Mouse (Mus musculus) kidney, adult 2 months (tissue): ENCODE measurements around the gene Hspb11. TPM values are rescaled to one million over a fixed set of nuclear protein-coding genes. Genes with fewer than 3 reads are reported as not detected.
A peak's percentile ranks its signal among the peaks of the same experiment; 100 is the strongest.

ENCODE experiments used
- DNase-seq: peaks from one replicate; pipeline ENCODE4 v3.0.0; 2021
- H3K27ac ChIP-seq: fragments of 200-500 bp; 2 replicates; pipeline ENCODE4 v1.5.1; 2012; ENCODE audit warnings: low read depth, low read length, control low read depth, inconsistent platforms; ENCODE audit not compliant: insufficient read depth
- H3K27me3 ChIP-seq: fragments of 200-500 bp; replicated peaks from 2 replicates; pipeline ENCODE4 v1.6.1; 2012; ENCODE audit warnings: mild to moderate bottlenecking, moderate library complexity, low read length, inconsistent platforms; ENCODE audit not compliant: control insufficient read depth, insufficient read depth
- H3K36me3 ChIP-seq: fragments of 200-500 bp; 2 replicates; pipeline ENCODE4 v1.6.1; 2012; ENCODE audit warnings: mild to moderate bottlenecking, moderate library complexity, low read length, inconsistent platforms; ENCODE audit not compliant: control insufficient read depth, insufficient read depth
- H3K4me1 ChIP-seq: fragments of 200-500 bp; 2 replicates; pipeline ENCODE4 v1.6.1; 2011; ENCODE audit warnings: low read length; ENCODE audit not compliant: control insufficient read depth, insufficient read depth
- H3K4me3 ChIP-seq: fragments of 200-500 bp; 2 replicates; pipeline ENCODE4 v1.5.1; 2011; ENCODE audit warnings: mild to moderate bottlenecking, low read depth, low read length, control low read depth; ENCODE audit not compliant: insufficient read depth
- CTCF ChIP-seq: fragments of 200-500 bp; conservative IDR thresholded peaks from 2 replicates; pipeline ENCODE4 v1.5.1; 2011; ENCODE audit warnings: low read depth, mild to moderate bottlenecking, control low read depth, low read length, moderate library complexity, mixed read lengths; ENCODE audit not compliant: insufficient read depth, insufficient read length
- POLR2A ChIP-seq: fragments of 200-500 bp; IDR thresholded peaks from one replicate; pipeline ENCODE4 v1.6.1; 2011; ENCODE audit warnings: low read depth, low read length, control low read depth
- WGBS: fragments of 180-500 bp; shearing (Covaris S2); methylation state at CpG from one replicate; pipeline ENCODE4 v1.1.7; 2018; 5-methylcytosine and 5-hydroxymethylcytosine counted together
- polyA plus RNA-seq: library from polyadenylated mRNA; depleted of rRNA; stranded (reverse); fragments of >200 nt; gene quantifications from 2 replicates; pipeline ENCODE4 v1.2.3, GENCODE M21; 2012

Gene Hspb11
- polyA plus RNA-seq, 1 experiment: 7.1 TPM

- Histone ChIP-seq H3K27ac (no peak overlapping the region), H3K4me1 (no peaks in the 10 kb centered on the region), H3K36me3 (no peaks in the 10 kb centered on the region; the same call in 1 of the 2 replicates), H3K4me3 (no peak overlapping the region), H3K27me3 (no peaks in the 10 kb centered on the region)
- TF ChIP-seq POLR2A: no peak
- TF ChIP-seq CTCF: no peak
- WGBS: 68% methylated on average over 3 of the region's 3 CpGs
- no peak for DNase-seq
Measured at GRCm38 (mm10) chr4:107285446-107286200, 32.2 kb downstream of the Hspb11 start.

DNA sequence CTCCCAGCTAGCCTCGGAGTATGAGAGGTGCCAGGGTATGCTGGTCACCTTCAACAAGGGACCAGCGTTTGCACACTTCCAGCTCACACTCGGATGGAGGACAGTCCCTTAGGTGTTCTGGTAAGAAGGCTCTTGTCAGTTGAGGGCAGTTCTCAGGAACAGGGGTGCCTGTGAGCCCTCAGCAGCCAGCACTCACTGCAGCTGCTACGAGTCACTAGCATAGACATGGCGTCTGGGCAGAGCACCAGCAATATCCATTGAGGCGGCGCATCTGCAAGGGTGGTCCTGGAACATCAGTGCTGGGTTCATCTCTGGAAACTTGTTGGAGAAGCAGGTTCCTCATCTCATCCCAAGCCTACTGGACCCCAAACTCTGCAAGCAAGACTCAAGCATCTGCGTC is 33.0 kb downstream of the Hspb11 start:
- Histone ChIP-seq H3K27me3 (no peaks in the 10 kb centered on the region), H3K4me1 (no peaks in the 10 kb centered on the region), H3K36me3 (no peaks in the 10 kb centered on the region), H3K27ac (no peak overlapping the region), H3K4me3 (no peak overlapping the region)
- TF ChIP-seq POLR2A: no peak
- no peak for TF ChIP-seq CTCF
- 95% methylated on average over 8 of the region's 8 CpGs for WGBS
- DNase-seq: no peak

GRCm38 (mm10) chr4:107287517-107287916 is 34.1 kb downstream of the Hspb11 start:
- Histone ChIP-seq H3K27me3 (no peaks in the 10 kb centered on the region), H3K27ac (no peak overlapping the region), H3K4me1 (no peaks in the 10 kb centered on the region), H3K36me3 (no peaks in the 10 kb centered on the region), H3K4me3 (no peak overlapping the region)
- no peak for DNase-seq
- no peak for TF ChIP-seq CTCF
- TF ChIP-seq POLR2A: no peak
- 84% methylated on average over 2 of the region's 2 CpGs for WGBS

DNA sequence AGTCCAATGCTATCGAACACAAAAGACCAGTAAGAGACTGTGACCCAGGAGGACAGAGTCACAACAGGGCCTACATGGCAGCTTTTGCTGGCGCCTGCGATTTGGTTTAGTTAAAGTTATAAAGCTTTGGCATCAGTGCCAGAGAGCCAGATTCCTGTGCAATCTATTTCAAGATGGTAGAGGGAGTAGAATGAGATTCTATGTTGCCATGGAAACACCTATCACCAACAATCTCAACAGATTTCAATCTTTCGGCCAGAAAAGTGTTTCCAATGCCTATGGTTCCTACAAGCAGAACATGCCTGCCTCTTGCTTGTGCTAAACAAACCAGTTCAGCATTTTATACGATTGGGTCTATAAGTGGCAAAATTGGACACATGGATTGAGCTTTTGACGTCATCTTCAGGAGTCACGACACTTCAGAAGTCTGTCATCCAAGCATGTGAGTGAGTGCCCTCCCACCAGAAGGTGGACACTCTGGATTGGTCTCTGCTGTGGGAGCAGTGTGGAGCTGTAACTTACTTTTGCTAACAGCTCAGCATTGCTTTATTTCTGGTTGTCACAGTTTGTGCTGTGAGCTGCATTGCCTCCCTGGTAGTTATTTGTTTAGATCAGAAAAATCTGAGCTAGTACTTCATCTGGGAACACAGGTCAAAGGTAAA is 38.3 kb downstream of the Hspb11 start:
- no peaks in the 10 kb centered on the region for H3K4me1 ChIP-seq
- no peaks in the 10 kb centered on the region for H3K27me3 ChIP-seq
- no peak for TF ChIP-seq CTCF
- no peak for TF ChIP-seq POLR2A
- DNase-seq: no peak
- H3K27ac ChIP-seq: no peak overlapping the region
- 85% methylated on average over 7 of the region's 7 CpGs for WGBS
- no peaks in the 10 kb centered on the region for H3K36me3 ChIP-seq
- no peak overlapping the region for H3K4me3 ChIP-seq

DNA sequence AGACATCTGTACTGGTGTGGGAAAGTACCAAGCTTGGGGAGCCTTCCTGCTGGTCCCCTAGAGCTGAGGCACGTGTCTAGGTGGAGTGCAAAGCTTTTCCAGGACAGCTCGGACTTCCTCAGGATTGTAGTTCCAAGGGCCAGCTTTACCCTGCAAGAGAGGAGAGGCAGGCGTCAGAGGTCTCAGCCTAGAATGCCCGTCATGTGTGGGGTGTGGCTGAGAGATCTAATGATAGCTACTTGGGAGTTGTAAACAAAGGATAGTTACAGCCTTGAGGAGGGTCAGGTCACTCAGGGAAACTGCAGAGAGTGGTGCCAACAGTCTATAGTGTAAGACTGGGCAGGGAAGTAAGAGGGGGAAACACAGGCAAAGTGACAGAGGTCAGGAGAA is 38.9 kb downstream of the Hspb11 start:
- WGBS: 34% methylated on average over 4 of the region's 4 CpGs
- no peak overlapping the region for H3K27ac ChIP-seq
- DNase-seq: peak; percentile 25
- no peaks in the 10 kb centered on the region for H3K27me3 ChIP-seq
- no peaks in the 10 kb centered on the region for H3K4me1 ChIP-seq
- no peak overlapping the region for H3K4me3 ChIP-seq
- H3K36me3 ChIP-seq: no peaks in the 10 kb centered on the region
- no peak for TF ChIP-seq POLR2A
- no peak for TF ChIP-seq CTCF

GRCm38 (mm10) chr4:107298071-107298606 is 44.7 kb downstream of the Hspb11 start:
- DNase-seq: peak; percentile 73
- TF ChIP-seq CTCF: no peak
- no peak for TF ChIP-seq POLR2A
- WGBS: 68% methylated on average over 8 of the region's 8 CpGs

DNA sequence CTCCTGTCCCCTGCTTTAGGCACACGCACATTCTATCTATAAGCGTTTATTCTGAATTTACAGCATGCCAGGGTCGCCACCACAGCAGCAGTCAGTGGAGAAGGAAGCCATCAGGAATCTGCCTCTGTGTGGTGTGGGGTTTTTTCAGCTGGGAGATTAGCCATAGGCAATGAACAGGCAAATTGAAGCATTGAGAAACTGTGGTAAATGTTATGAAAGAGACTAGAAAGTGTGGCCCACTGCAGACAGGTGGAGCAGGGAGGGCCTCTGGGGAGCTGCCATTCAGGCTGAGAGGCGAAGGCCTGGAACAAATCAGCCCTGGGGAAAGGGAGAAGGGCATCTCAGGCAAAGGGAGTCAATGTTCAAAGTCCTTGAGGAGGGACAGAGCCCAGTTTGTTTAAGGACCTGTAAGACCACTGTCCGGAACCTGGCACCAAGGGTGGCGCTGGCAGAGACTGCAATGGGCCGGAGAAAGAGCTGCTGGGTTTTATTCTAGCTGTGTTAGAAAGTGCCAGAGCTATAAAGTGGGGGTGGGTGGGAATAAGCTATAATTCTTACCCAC is 46.5 kb downstream of the Hspb11 start:
- TF ChIP-seq POLR2A: no peak
- no peak for TF ChIP-seq CTCF
- Histone ChIP-seq H3K27ac (peak overlapping the region; percentile 32; the same call in 1 of the 2 replicates), H3K36me3 (no peaks in the 10 kb centered on the region), H3K4me1 (peaks cover 13% of the 10 kb centered on the region), H3K4me3 (no peak overlapping the region), H3K27me3 (no peaks in the 10 kb centered on the region)
- peak; percentile 86 for DNase-seq
- 76% methylated on average over 7 of the region's 7 CpGs for WGBS

More at GRCm38 (mm10) chr4:107298071-107298606, 44.7 kb downstream of the Hspb11 start:
- H3K4me3 ChIP-seq: no peak overlapping the region
- H3K4me1 ChIP-seq: peaks cover 10% of the 10 kb centered on the region
- H3K27me3 ChIP-seq: no peaks in the 10 kb centered on the region
- no peak overlapping the region for H3K27ac ChIP-seq
- no peaks in the 10 kb centered on the region for H3K36me3 ChIP-seq
